Mouse (Mus musculus) hindlimb bud, embryonic 11.5 days (tissue): Measurements from ENCODE around the gene Park7.
"Not testable (repeated sequence)": the region's sequence is repeated elsewhere in the genome, so short reads cannot be mapped to it uniquely, and the experiment has no call there.

Experiments
- DNase-seq: peaks from one replicate; pipeline ENCODE4 v3.0.0-alpha.2; 2012; ENCODE audit warnings: low read depth, low spot score; ENCODE audit errors: extremely low spot score

Gene Park7

GRCm38 (mm10) chr4:150913743-150914142, 494 bp downstream of the Park7 start:
- DNase-seq = no peak

- DNase-seq = no peak
These were observed 3.9 kb downstream of the Park7 start for GRCm38 (mm10) chr4:150910164-150910951.

DNA sequence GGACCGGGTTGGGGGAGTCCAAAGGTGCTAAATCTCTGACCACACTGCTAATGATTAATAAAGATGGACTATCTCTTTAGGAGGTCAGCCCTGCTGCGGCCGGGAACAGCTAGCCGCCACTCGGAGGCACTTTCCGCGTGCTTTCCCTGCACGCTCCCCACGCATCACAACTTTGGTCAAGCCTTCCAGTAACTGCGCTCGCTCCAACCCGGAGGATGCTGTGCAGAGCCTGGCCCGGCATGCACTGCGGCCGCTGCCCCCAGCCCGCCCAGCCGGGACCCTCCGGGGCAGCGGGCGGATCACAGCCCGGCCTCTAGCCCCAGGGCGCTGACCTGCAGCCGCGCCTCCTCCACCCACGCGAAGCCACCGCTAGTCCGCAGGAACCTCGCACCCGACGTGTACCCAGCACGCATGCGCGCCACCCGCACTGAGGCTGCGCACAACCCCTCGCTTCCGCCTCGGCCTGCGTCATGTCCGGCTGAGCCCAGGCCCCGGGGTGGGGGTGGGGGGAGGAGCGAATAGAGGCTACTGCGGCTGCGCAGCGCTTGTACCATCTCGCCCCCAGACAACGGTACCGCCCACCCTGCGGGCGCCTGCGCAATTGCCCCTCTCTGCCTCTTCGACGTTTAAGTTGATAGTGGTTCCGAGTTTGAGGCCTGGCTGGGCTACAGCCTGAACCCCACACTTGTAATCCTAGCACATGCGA, 4.6 kb downstream of the Park7 start:
- peak; percentile 93 for DNase-seq

DNA sequence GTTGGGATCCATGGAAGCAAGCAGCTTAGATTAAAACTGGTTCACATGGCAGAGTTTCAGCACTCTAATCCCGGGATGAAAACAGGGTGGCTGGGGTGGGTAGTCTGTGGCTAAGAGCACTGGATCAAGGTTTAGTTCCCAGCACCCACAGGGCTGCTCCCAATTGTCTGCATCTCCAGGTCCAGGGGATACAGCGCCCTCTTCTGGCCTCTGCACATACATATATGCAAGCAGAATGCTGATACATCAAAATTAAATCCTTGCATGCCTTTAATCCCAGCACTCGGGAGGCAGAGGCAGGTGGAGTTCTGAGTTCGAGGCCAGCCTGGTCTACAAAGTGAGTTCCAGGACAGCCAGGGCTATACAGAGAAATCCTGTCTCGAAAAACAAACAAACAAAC, 5.7 kb downstream of the Park7 start:
- DNase-seq = not testable (repeated sequence)

DNA sequence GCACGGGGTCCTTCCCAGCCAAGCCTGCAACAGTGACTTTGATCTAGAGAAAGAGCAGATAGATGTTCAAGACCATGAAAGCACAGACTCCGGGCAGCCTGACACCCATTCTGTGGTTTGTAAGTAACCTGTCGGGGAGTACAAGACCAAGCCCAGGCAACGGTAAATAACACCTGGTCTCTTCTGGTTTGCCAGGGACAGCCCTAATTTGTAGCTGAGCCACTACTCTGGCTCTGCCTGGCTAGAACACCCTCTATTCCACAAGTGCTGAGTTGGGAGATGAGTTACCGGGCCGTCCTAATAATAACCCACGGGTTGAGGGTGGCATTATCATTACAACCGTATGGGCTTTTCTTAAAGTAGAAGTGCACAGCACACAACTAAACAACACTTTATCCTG, 7.1 kb downstream of the Park7 start:
- no peak for DNase-seq

GRCm38 (mm10) chr4:150903091-150903742, 11.0 kb downstream of the Park7 start:
- DNase-seq = no peak

GRCm38 (mm10) chr4:150902062-150902461, 12.2 kb downstream of the Park7 start:
- no peak for DNase-seq

DNA sequence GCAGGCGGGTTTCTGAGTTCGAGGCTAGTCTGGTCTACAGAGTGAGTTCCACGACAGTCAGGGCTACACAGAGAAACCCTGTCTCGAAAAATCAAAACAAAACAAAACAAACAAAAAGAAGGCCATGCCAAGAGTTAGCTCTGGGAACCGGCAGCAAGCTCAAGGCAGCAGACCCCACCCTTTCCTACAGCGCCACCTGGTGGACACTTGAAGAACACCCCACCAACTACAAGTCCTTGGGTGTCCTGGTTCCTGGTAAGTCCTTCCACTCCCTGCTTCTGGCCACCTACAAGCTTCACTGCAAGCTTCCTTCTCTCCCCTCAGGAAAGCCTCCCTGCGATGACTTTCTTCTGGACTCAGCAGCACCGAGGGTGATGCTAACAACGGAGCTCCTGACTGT, 12.6 kb downstream of the Park7 start:
- no peak for DNase-seq

- DNase-seq = no peak
These were observed 13.8 kb downstream of the Park7 start for GRCm38 (mm10) chr4:150900486-150900885.

- DNase-seq = no peak
These were observed 15.4 kb downstream of the Park7 start for GRCm38 (mm10) chr4:150898716-150899365.

GRCm38 (mm10) chr4:150896896-150897624, 17.2 kb downstream of the Park7 start:
- no peak for DNase-seq

GRCm38 (mm10) chr4:150894718-150895501, 19.3 kb downstream of the Park7 start:
- DNase-seq = no peak

DNA sequence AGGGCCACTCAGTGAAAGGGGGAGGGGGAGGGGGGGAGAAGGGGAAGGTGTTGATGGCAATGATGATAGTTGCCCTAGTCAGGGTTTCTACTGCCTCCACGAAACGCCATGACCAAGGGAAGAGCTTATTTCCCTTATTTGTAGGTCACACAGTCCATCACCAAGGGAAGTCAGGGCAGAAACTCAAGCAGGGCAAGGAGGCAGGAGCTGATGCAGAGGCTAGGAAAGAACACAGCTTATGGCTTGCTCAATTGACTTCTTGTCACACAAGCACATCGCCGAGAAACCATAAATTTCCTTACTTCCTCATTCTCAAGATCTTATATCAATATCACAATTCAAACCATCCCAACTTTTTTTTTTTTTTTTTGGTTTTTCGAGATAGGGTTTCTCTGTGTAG, 22.9 kb downstream of the Park7 start:
- no peak for DNase-seq

- DNase-seq = no peak
These were observed 24.3 kb downstream of the Park7 start for GRCm38 (mm10) chr4:150889955-150890315.

GRCm38 (mm10) chr4:150889273-150889954, 24.8 kb downstream of the Park7 start:
- no peak for DNase-seq

GRCm38 (mm10) chr4:150888492-150888891, 25.7 kb downstream of the Park7 start:
- DNase-seq = no peak

DNA sequence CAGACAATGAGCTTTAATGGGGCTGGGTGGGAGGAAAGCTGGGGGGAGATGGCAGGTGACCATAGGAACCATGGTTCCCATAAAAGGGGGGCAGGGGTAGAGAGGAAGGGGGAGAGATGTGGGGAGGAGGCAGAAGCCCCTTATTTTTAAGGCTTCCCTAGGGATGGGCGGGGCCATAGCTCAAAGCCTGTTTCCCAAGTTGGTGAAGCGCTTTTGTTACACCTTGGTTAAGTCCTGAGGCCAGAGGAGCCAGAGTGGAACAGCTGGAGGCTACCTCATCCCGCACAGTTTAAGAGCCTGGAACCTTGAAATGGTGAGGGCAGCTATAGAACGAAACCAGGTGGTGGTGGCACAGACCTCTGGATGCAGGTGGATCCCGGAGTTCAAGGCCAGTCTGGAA, 26.3 kb downstream of the Park7 start:
- DNase-seq = no peak

DNA sequence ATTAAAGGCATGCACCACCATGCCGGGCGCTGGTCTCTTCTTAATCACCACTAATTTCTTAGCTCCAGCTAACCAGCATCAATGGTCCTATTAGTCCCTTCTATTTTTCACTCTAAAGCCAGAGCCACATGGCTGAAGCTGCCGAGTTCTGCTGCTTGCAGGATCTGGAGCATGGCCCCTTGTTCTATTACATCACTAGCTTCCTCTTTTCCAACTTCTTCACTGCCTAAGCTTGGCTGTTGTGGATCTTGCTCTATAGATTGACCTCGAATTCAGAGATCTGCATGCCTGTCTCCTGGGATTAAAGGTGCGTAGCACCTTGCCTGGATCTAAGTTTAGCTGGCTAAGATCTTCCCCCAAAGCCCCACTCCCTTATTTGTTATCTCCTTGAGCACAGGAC, 31.6 kb downstream of the Park7 start:
- no peak for DNase-seq

- no peak for DNase-seq
These were observed 33.9 kb downstream of the Park7 start for GRCm38 (mm10) chr4:150880364-150880763.
